Mouse (Mus musculus) heart, postnatal 0 days (tissue): Measurements from ENCODE around the gene Lrrc25.

ENCODE experiments used
- CTCF ChIP-seq: IDR thresholded peaks from 2 replicates; pipeline ENCODE4 v1.5.1; 2016; ENCODE audit warnings: antibody characterized with exemption, control low read depth, low read depth
- EP300 ChIP-seq: IDR thresholded peaks from 2 replicates; pipeline ENCODE4 v1.6.1; 2016; ENCODE audit warnings: antibody characterized with exemption, low read depth

GRCm38 (mm10) chr8:70638752-70639151 is 22.8 kb downstream of the Lrrc25 start:
- no peak for TF ChIP-seq CTCF
- TF ChIP-seq EP300: no peak
